Mouse (Mus musculus) induced T-regulatory cell, adult 2 months (primary cell): ENCODE measurements around the gene Cdk18.

Experiments
- DNase-seq: peaks from one replicate; pipeline ENCODE4 v3.0.0-alpha.2; 2012; ENCODE audit warnings: low read depth

Cdk18 gene

DNA sequence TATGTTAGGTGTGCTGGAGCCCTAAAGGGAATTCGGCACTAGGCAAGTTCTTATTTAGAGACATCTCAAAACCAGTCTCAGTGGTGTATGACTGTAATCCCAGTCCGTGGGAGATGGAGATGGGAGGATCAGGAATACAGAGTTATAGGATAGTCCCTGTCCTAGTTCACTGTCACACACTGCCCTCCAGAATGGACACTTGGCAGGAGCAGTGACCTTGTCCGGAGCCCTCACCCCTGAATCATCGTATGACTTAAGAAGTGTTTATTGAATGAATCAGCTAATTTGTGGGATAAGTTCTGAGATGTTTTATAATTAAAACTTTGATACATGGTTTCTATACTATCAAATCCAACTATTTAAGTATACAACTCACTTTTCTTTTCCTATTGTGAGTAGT is 76.4 kb downstream of the Cdk18 start:
- no peak for DNase-seq
